Mouse (Mus musculus): ENCODE results near the gene Dao.

- peak; percentile 9; the same call in 1 of the 2 replicates for TF ChIP-seq CTCF (IDR thresholded peaks at IDR 0.05; ENCODE audit: insufficient read depth, low read depth, low read length)
- no peak for TF ChIP-seq POLR2A (IDR thresholded peaks at IDR 0.05; ENCODE audit: insufficient read depth, low read depth, low read length)
Observed at GRCm38 (mm10) chr5:114030652-114031051, 27.1 kb downstream of the Dao start.
